Mouse (Mus musculus): ENCODE measurements around the gene Trf.

GRCm38 (mm10) chr9:103163806-103164205 is 66.4 kb downstream of the Trf start:
- no peak for TF ChIP-seq GATA1 (IDR thresholded peaks at IDR 0.05; ENCODE audit: borderline replicate concordance, low read length)
- TF ChIP-seq FLI1 (IDR thresholded peaks at IDR 0.05; ENCODE audit: low read length): no peak
